Mouse (Mus musculus) liver, embryonic 13.5 days (tissue): ENCODE data around the gene Hist1h2bn. TPM values are rescaled to one million over a fixed set of nuclear protein-coding genes. Genes with fewer than 3 reads are reported as not detected.
"Not testable (repeated sequence)": the region's sequence is repeated elsewhere in the genome, so short reads cannot be mapped to it uniquely, and the experiment has no call there.

Experiments
- ATAC-seq: fragments of 200-750 bp; cut with Nextera tagmentation; 2 replicates; pipeline ENCODE4 v1.8.0; 2017; ENCODE audit warnings: low read depth, mild to moderate bottlenecking, moderate number of reproducible peaks, moderate library complexity
- DNase-seq: peaks from one replicate; pipeline ENCODE4 v3.0.0; 2022
- H3K27ac ChIP-seq: fragments of 300-500 bp; sonication (generic); 2 replicates; pipeline ENCODE4 v1.5.1; 2015; ENCODE audit warnings: moderate library complexity, mild to moderate bottlenecking, inconsistent platforms
- H3K27me3 ChIP-seq: fragments of 300-500 bp; sonication (generic); 2 replicates; pipeline ENCODE4 v1.6.1; 2015; ENCODE audit warnings: mild to moderate bottlenecking, inconsistent platforms
- H3K36me3 ChIP-seq: fragments of 300-500 bp; sonication (generic); 2 replicates; pipeline ENCODE4 v1.6.1; 2015; ENCODE audit warnings: mild to moderate bottlenecking, inconsistent platforms
- H3K4me1 ChIP-seq: fragments of 300-500 bp; sonication (generic); replicated peaks from 2 replicates; pipeline ENCODE4 v1.6.1; 2015; ENCODE audit warnings: inconsistent platforms
- H3K4me2 ChIP-seq: fragments of 300-500 bp; sonication (generic); 2 replicates; pipeline ENCODE4 v1.6.1; 2015; ENCODE audit warnings: inconsistent platforms, mild to moderate bottlenecking, moderate library complexity
- H3K4me3 ChIP-seq: fragments of 300-500 bp; sonication (generic); replicated peaks from 2 replicates; pipeline ENCODE4 v1.5.1; 2015; ENCODE audit warnings: mild to moderate bottlenecking, inconsistent platforms
- H3K9ac ChIP-seq: fragments of 300-500 bp; sonication (generic); 2 replicates; pipeline ENCODE4 v1.6.1; 2015; ENCODE audit warnings: mild to moderate bottlenecking, inconsistent platforms
- H3K9me3 ChIP-seq: fragments of 300-500 bp; sonication (generic); replicated peaks from 2 replicates; pipeline ENCODE4 v1.6.1; 2016; ENCODE audit warnings: inconsistent platforms
- WGBS: fragments of 180-500 bp; shearing (Covaris S2); methylation state at CpG from one replicate; pipeline ENCODE4 v1.1.7; 2015; ENCODE audit not compliant: insufficient replicate concordance; 5-methylcytosine and 5-hydroxymethylcytosine counted together
- polyA plus RNA-seq: library from polyadenylated mRNA; unstranded; fragments of >200 nt; fragmentation: Nextera tagmentation; extraction: Ambion mirVana; gene quantifications from 2 replicates; pipeline ENCODE4 v1.2.1, GENCODE M21; 2015

The Hist1h2bn gene
- polyA plus RNA-seq, result 4.4 and 14.4 TPM in 2 replicates

DNA sequence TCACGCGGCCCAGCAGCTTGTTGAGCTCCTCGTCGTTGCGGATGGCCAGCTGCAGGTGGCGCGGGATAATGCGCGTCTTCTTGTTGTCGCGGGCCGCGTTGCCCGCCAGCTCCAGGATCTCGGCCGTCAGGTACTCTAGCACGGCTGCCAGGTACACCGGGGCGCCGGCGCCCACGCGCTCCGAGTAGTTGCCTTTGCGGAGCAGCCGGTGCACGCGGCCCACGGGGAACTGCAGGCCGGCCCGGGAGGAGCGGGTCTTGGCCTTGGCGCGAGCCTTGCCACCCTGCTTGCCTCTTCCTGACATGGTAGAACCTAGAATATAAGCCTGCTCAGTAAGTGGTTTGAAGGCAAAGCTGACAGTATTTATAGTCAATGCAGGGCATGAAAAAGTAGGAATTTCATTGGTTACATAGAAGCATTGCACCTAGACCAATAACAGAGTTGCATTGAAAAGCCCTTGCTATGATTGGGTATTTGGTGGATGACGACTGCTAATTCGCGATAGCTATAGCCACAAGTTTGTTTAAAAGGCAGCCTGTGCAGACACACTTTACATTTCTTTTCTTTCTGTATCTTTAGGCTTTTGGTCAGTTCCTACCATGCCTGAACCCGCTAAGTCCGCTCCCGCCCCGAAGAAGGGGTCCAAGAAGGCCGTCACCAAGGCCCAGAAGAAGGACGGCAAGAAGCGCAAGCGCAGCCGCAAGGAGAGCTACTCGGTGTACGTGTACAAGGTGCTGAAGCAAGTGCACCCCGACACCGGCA, at the start of gene Hist1h2bn, which contains the start of gene Hist1h2ak:
Gene Hist1h2bn (plus strand): TSS at position 600 of the 762 bp plus-strand sequence.
Gene Hist1h2ak (minus strand): TSS at position 304 of the 762 bp plus-strand sequence.
- 1% methylated on average over 48 of the region's 50 CpGs for WGBS
- H3K4me2 ChIP-seq, result peak within 1 kb of the TSS; percentile 78
- not testable (repeated sequence) for H3K36me3 ChIP-seq, H3K27me3 ChIP-seq, H3K9me3 ChIP-seq
- ATAC-seq, result peak; percentile 81
- peak within 1 kb of the TSS; percentile 99 for H3K27ac ChIP-seq
- DNase-seq, result peak; percentile 92
- H3K4me3 ChIP-seq, result peak within 1 kb of the TSS; percentile 58
- H3K9ac ChIP-seq, result peak within 1 kb of the TSS; percentile 83
- H3K4me1 ChIP-seq, result peaks cover 31% of the 10 kb centered on the region

DNA sequence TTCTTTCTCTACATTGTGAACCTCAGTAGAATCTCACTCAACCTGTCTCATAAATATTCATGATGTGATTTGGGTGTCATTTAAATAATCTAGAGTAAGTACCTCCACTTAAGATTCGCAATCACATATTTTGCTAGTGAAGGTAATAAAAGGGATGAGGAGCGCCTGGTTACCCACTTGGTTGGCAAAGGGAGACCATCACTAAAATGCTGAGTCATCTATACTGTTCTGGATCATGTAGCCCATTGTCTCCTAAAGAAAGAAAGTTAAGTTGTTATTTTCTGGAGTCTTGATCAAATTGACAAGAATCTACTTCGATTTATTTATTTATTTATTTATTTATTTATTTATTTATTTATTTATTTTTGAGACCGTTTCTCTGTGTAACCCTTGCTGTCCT, 47.3 kb upstream of the Hist1h2bn start:
- peaks cover 7% of the 10 kb centered on the region for H3K4me1 ChIP-seq
- WGBS, result 56% methylated on average over 4 of the region's 4 CpGs
- no peak overlapping the region for H3K4me3 ChIP-seq
- ATAC-seq (no peak), DNase-seq (no peak)
- no peaks in the 10 kb centered on the region for H3K27me3 ChIP-seq
- H3K36me3 ChIP-seq, result no peaks in the 10 kb centered on the region
- H3K9me3 ChIP-seq, result no peaks in the 10 kb centered on the region
- no peak overlapping the region for H3K9ac ChIP-seq
- H3K27ac ChIP-seq, result no peak overlapping the region
- H3K4me2 ChIP-seq, result no peak overlapping the region

DNA sequence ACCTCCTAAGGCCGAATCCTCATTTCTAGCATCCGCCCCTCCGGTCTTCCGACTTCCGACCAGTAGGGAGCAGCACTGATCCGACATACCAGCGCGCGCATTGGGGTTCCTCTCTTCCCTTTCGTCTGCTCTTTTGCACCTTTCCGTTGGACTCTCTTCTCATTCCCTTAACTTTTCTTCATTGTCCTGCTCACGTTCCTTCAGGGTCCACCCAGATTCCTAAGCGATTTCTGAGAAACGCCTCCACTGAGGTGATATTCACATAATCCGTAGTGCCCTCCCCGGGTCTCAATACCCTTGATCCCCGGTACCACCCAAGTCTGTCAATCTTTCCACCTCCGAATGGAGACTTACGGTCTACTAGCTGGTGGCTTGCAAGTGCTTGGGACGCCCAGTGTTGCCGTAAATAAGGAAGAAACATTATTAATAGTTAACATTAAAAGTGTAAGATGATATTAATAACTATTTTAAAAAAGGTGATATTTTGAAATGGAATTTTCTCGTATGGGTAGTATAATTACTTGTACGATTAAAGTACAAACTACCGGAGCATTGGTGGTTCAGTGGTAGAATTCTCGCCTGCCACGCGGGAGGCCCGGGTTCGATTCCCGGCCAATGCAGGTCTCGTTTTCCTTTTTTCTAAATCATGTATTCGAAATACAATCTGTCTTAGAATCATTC, 43.8 kb upstream of the Hist1h2bn start:
- WGBS, result under 1% methylated on average over 32 of the region's 32 CpGs
- no peaks in the 10 kb centered on the region for H3K27me3 ChIP-seq
- peak; percentile 83 for DNase-seq
- H3K9me3 ChIP-seq, result no peaks in the 10 kb centered on the region
- H3K4me3 ChIP-seq, result peak overlapping the region; percentile 71
- peak overlapping the region; percentile 62 for H3K4me2 ChIP-seq
- ATAC-seq, result peak; percentile 70
- peak overlapping the region; percentile 79 for H3K9ac ChIP-seq
- no peaks in the 10 kb centered on the region for H3K36me3 ChIP-seq
- H3K4me1 ChIP-seq, result peaks cover 27% of the 10 kb centered on the region
- peak overlapping the region; percentile 80 for H3K27ac ChIP-seq

DNA sequence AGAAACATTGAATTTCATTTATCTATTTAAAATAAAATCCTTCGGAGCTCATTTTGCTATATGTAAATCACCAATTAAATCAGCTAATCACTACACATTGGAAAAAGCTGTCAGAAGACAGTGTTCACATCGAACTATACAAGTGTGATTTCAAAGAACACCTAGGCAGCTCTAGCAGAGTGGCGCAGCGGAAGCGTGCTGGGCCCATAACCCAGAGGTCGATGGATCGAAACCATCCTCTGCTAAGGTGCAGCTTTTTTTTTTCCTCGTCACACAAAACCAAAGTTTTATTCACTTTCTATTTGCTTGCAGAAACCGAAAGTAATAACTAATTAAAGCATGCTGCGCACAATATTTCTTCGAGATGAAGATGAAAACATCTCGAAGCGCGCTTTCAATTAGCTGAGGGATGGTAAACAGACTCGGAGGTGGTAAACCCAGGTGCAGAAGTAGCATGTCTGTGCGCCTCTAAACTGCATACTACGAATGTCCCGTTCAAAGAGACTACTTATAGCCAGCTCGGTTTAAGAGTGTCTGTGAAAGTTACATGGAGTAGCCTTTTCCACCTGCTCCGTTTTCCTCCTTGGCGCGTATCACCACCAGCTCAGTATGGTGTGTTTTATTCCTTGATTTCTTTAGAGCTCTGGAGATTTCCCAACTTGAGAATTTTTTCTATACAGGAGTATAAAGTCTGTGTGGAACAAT, 43.0 kb upstream of the Hist1h2bn start:
- Histone ChIP-seq H3K36me3 (no peaks in the 10 kb centered on the region), H3K9me3 (no peaks in the 10 kb centered on the region), H3K4me1 (peaks cover 31% of the 10 kb centered on the region), H3K27me3 (no peaks in the 10 kb centered on the region), H3K4me2 (peak overlapping the region; percentile 86), H3K27ac (peak overlapping the region; percentile 43; the same call in 1 of the 2 replicates), H3K9ac (peak overlapping the region; percentile 76), H3K4me3 (peak overlapping the region; percentile 66)
- DNase-seq (peak; percentile 72), ATAC-seq (peak; percentile 60)
- 1% methylated on average over 22 of the region's 22 CpGs for WGBS

DNA sequence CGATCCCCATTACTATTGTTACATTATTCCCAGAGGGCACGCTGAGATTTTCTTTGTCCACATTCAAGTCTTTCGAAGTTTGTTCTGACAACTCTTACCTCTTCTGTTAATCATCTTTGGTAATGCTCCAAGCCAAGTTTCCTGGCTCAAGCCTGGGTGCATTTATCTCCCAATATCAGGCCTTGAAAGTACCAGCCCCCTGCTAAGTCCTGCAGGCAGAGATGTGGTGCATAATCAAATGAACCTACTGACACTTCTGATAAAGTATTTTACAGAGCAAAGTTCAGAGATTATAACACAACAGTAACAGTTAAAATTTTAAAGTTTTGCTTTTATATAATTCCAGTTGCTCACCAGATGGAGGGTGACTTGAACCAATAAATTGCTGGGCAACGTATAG, 42.2 kb upstream of the Hist1h2bn start:
- peak overlapping the region; percentile 66 for H3K4me3 ChIP-seq
- 23% methylated on average over 4 of the region's 4 CpGs for WGBS
- H3K9ac ChIP-seq, result peak overlapping the region; percentile 76
- no peaks in the 10 kb centered on the region for H3K36me3 ChIP-seq
- no peaks in the 10 kb centered on the region for H3K27me3 ChIP-seq
- no peaks in the 10 kb centered on the region for H3K9me3 ChIP-seq
- peak overlapping the region; percentile 86 for H3K4me2 ChIP-seq
- peak; percentile 15 for DNase-seq
- ATAC-seq, result no peak
- H3K4me1 ChIP-seq, result peaks cover 32% of the 10 kb centered on the region
- peak overlapping the region; percentile 50 for H3K27ac ChIP-seq

DNA sequence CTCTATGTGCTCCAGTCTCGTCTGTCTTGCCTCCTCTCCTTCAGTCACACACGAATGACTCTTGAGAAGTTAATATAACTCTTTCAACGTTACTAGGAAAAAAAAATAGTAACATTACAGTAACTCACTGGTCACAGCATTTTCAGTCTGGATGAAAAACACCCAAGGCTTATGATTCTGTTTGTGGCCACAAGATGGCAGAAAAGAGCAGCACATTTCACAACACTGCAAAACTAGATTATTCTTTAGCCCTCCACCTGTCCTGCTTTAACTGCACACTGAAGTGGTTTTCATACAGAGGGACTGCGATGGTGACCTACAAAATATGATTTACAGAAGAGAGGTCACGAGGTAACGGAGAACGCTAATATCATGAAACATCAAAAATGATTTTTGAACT, 39.2 kb upstream of the Hist1h2bn start:
- Histone ChIP-seq H3K9me3 (no peaks in the 10 kb centered on the region), H3K4me3 (peak overlapping the region; percentile 63), H3K27me3 (no peaks in the 10 kb centered on the region), H3K36me3 (no peaks in the 10 kb centered on the region), H3K27ac (peak overlapping the region; percentile 99), H3K9ac (peak overlapping the region; percentile 88), H3K4me1 (peaks cover 51% of the 10 kb centered on the region), H3K4me2 (peak overlapping the region; percentile 86)
- under 1% methylated on average over 7 of the region's 7 CpGs for WGBS
- DNase-seq (peak; percentile 62), ATAC-seq (no peak)

DNA sequence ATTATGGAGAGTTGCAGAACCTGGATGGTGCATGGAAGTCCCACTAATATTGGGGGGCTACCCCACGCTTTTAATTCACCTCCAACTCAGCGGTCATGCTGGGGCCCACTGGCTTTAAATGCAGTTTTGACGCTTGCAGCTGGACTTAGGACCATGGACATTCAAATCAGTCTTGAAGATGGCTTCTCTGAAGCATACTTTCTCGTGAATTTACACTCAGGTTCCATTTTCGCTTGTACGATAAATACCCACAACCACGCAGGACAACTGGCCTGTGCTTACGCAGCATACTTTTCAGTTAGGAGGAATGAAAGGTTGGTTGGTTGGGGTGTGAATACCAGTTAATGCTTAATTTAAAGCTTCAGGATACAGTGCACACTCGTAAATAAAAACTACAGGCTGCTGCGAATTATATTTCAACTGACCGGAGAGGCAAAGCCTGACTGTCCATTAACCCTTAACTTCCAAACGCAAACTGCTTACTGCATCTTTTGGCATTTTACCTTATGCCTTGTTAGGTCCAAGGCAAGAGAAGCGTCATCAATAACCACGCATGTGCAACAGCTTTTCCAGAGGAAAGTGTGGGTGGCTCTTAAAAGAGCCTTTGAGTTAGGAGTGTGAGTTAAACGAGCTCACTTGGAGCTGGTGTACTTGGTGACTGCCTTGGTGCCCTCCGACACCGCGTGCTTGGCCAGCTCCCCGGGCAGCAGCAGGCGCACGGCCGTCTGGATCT, 38.6 kb upstream of the Hist1h2bn start:
- Histone ChIP-seq H3K9me3 (no peaks in the 10 kb centered on the region), H3K9ac (peak overlapping the region; percentile 88), H3K27me3 (no peaks in the 10 kb centered on the region), H3K4me1 (peaks cover 57% of the 10 kb centered on the region), H3K36me3 (no peaks in the 10 kb centered on the region), H3K4me3 (peak overlapping the region; percentile 63), H3K4me2 (peak overlapping the region; percentile 86), H3K27ac (peak overlapping the region; percentile 99)
- no peak for DNase-seq
- 0 out of 2 replicates have a peak, but pooled peaks have one; percentile 0 for ATAC-seq
- WGBS, result under 1% methylated on average over 22 of the region's 22 CpGs

DNA sequence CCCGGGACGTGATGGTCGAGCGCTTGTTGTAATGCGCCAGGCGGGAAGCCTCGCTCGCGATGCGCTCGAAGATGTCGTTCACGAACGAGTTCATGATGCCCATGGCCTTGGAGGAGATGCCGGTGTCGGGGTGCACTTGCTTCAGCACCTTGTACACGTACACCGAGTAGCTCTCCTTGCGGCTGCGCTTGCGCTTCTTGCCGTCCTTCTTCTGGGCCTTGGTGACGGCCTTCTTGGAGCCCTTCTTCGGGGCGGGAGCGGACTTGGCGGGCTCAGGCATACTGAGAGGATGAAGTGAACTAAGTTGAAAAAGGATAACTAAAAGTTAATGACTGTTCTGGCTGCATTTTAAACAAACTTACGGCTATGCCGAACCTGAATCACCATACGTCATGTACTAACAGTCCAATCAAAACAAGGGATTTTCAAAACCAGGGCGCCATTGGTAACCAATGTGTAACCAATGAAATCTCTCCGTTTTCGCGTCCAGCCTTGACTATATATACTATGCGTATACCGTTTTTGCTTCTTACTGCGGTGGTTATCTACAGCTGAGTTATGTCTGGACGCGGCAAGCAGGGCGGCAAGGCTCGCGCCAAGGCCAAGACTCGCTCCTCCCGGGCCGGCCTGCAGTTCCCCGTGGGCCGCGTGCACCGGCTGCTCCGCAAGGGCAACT, 37.9 kb upstream of the Hist1h2bn start, which contains the start of the genes Hist1h2bl and Hist1h2ai:
Gene Hist1h2bl (minus strand): TSS at position 280 of the 676 bp plus-strand sequence.
Gene Hist1h2ai (plus strand): TSS at position 559 of the 676 bp plus-strand sequence.
- not testable (repeated sequence) for H3K36me3 ChIP-seq, H3K27me3 ChIP-seq, H3K9me3 ChIP-seq
- peaks cover 63% of the 10 kb centered on the region for H3K4me1 ChIP-seq
- ATAC-seq (peak; percentile 84), DNase-seq (peak; percentile 91)
- peak within 1 kb of the TSS; percentile 99 for H3K27ac ChIP-seq
- peak within 1 kb of the TSS; percentile 88 for H3K9ac ChIP-seq
- under 1% methylated on average over 32 of the region's 50 CpGs for WGBS
- peak within 1 kb of the TSS; percentile 86 for H3K4me2 ChIP-seq
- peak within 1 kb of the TSS; percentile 63 for H3K4me3 ChIP-seq

DNA sequence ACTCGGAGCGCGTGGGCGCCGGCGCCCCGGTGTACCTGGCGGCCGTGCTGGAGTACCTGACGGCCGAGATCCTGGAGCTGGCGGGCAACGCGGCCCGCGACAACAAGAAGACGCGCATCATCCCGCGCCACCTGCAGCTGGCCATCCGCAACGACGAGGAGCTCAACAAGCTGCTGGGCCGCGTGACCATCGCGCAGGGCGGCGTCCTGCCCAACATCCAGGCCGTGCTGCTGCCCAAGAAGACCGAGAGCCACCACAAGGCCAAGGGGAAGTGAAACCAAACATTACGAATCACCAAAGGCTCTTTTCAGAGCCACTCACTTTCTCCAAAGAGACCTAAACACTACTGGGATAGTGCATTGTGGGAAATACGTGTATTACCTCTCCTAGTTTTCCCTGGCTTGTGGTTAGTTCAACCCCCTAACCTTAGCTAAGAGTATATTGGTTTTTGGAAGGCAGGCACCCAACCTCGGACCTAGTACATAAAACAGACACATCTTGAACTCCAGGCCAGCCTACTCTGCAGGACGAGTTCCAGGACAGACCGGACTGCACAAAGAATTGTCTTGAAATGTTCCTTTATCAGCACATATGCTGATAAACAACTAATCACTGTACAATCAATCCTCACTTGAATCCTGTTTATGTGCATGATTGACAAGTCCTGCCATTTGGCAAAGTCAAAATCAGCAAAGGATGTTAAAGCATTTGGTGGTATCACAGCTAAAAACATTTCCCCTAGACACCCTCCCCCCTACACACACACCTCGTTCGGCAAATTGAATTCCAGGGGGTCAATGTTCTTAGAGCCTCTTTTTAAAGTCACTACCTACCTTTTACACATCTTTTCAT, 37.2 kb upstream of the Hist1h2bn start:
- Histone ChIP-seq H3K4me2 (peak overlapping the region; percentile 86), H3K9ac (peak overlapping the region; percentile 82), H3K4me3 (peak overlapping the region; percentile 59), H3K27ac (peak overlapping the region; percentile 99), H3K4me1 (peaks cover 57% of the 10 kb centered on the region)
- H3K36me3 ChIP-seq, H3K27me3 ChIP-seq, H3K9me3 ChIP-seq: not testable (repeated sequence)
- under 1% methylated on average over 9 of the region's 38 CpGs for WGBS
- peak; percentile 60 for DNase-seq
- peak; percentile 4 for ATAC-seq
